Comparison of ENCODE assay signal across 31 mouse cellular contexts in genomic region chr10:22845351-22845750, GRCm38 (mm10). TPM values are rescaled to one million over a fixed set of nuclear protein-coding genes. Genes with fewer than 3 reads are reported as not detected.
"Had no signal": no experiment of that assay in that cellular context is flagged by ENCODE, and none has a peak within 500 bp of the region (broad histone marks: within the 10 kb centered on the region; RNA-seq: fewer than 3 reads in every experiment).

No protein-coding gene starts in this region.

- ATAC-seq: forebrain, embryonic 13.5 days; forebrain, embryonic 14.5 days; forebrain, embryonic 15.5 days; forebrain, embryonic 16.5 days; forebrain, postnatal 0 days had no signal

- H3K4me3 ChIP-seq: embryonic facial prominence, embryonic 10.5 days; embryonic facial prominence, embryonic 12.5 days; embryonic facial prominence, embryonic 13.5 days; embryonic facial prominence, embryonic 15.5 days; erythroblast, embryonic 14.5 days; forebrain, embryonic 10.5 days; forebrain, embryonic 12.5 days; forebrain, embryonic 13.5 days; forebrain, embryonic 15.5 days; gastrocnemius, adult 2 months had no signal

- DNase-seq: cerebellum, adult 18-20 months; cerebellum, adult 2 months; cerebellum, adult 8-10 months; cerebellum, adult 9-10 months; cerebellum, adult 9-11 months; cerebellum, postnatal 10 days; cerebellum, postnatal 14 days; cerebellum, postnatal 25 days; cerebellum, postnatal 36 days; embryo, embryonic 11 days; forebrain, postnatal 0 days; gastrocnemius, adult 2 months; gastrocnemius, postnatal 10 days; gastrocnemius, postnatal 14 days; gastrocnemius, postnatal 25 days; gastrocnemius, postnatal 36 days; heart, adult 11 months had no signal

- H3K4me1 ChIP-seq: embryonic facial prominence, embryonic 12.5 days; forebrain, embryonic 13.5 days; forebrain, embryonic 15.5 days had no signal

- H3K4me2 ChIP-seq: embryonic facial prominence, embryonic 12.5 days; embryonic facial prominence, embryonic 13.5 days; embryonic facial prominence, embryonic 15.5 days; forebrain, embryonic 12.5 days; forebrain, embryonic 13.5 days; forebrain, embryonic 15.5 days had no signal

- H3K9ac ChIP-seq: embryonic facial prominence, embryonic 12.5 days; embryonic facial prominence, embryonic 13.5 days; embryonic facial prominence, embryonic 15.5 days; forebrain, embryonic 12.5 days; forebrain, embryonic 13.5 days; forebrain, embryonic 15.5 days; forebrain, postnatal 0 days had no signal

- H3K27ac ChIP-seq: embryonic facial prominence, embryonic 10.5 days; embryonic facial prominence, embryonic 12.5 days; embryonic facial prominence, embryonic 13.5 days; embryonic facial prominence, embryonic 15.5 days; forebrain, embryonic 10.5 days; forebrain, embryonic 12.5 days; forebrain, embryonic 13.5 days; forebrain, embryonic 15.5 days; gastrocnemius, adult 2 months had no signal

- H3K9me3 ChIP-seq: embryonic facial prominence, embryonic 10.5 days; embryonic facial prominence, embryonic 12.5 days; embryonic facial prominence, embryonic 13.5 days; embryonic facial prominence, embryonic 15.5 days; forebrain, embryonic 10.5 days; forebrain, embryonic 12.5 days; forebrain, embryonic 13.5 days; forebrain, embryonic 15.5 days had no signal

- H3K36me3 ChIP-seq: embryonic facial prominence, embryonic 10.5 days; embryonic facial prominence, embryonic 12.5 days; embryonic facial prominence, embryonic 13.5 days; embryonic facial prominence, embryonic 15.5 days; forebrain, embryonic 10.5 days; forebrain, embryonic 12.5 days; forebrain, embryonic 15.5 days had no signal

RNA-seq across cellular contexts. Expression of gene Tcf21, which starts 25.4 kb away (rescaled TPM):
- polyA plus RNA-seq: cortical plate, adult 2 months; erythroblast, embryonic 14.5 days; forebrain, embryonic 10.5 days; forebrain, embryonic 11.5 days; forebrain, embryonic 12.5 days; frontal cortex, adult 2 months had no signal
